Mouse (Mus musculus) heart, embryonic 16.5 days (tissue): ENCODE measurements around the gene Ccne1. TPM values are rescaled to one million over a fixed set of nuclear protein-coding genes. Genes with fewer than 3 reads are reported as not detected.

ENCODE experiments used
- polyA plus RNA-seq: library from polyadenylated mRNA; unstranded; fragments of >200 nt; fragmentation: Nextera tagmentation; extraction: Ambion mirVana; gene quantifications from 2 replicates; pipeline ENCODE4 v1.2.1, GENCODE M21; 2015

The Ccne1 gene
- polyA plus RNA-seq, 1 experiment from 2014 or later: 28.6 TPM

Other genes starting within 250 kb of the Ccne1 start
- 28.1 and 29.6 TPM in 2 replicates for gene Uri1, start 84.0 kb downstream of the Ccne1 start, polyA plus RNA-seq
- 20.0 and 25.9 TPM in 2 replicates for gene 1600014C10Rik, start 75.7 kb upstream of the Ccne1 start, polyA plus RNA-seq
- gene Plekhf1, start 120.5 kb upstream of the Ccne1 start, polyA plus RNA-seq: 7.3 and 7.7 TPM in 2 replicates
- 37.3 and 41.2 TPM in 2 replicates for gene Pop4, start 163.9 kb upstream of the Ccne1 start, polyA plus RNA-seq